Mouse (Mus musculus) lung, postnatal 0 days (tissue): ENCODE measurements around the gene Nsun2. TPM values are rescaled to one million over a fixed set of nuclear protein-coding genes. Genes with fewer than 3 reads are reported as not detected.

Source experiments
- ATAC-seq: fragments of 200-750 bp; cut with Nextera tagmentation; 2 replicates; pipeline ENCODE4 v1.8.0; 2017; ENCODE audit warnings: moderate library complexity
- DNase-seq: peaks from one replicate; pipeline ENCODE4 v3.0.0-alpha.2; 2016; ENCODE audit warnings: low spot score
- H3K27ac ChIP-seq: fragments of 300-500 bp; sonication (generic); 2 replicates; pipeline ENCODE4 v1.5.1; 2014; ENCODE audit warnings: antibody characterized with exemption, mild to moderate bottlenecking, low read length, mixed read lengths
- H3K27me3 ChIP-seq: fragments of 300-500 bp; sonication (generic); replicated peaks from 2 replicates; pipeline ENCODE4 v1.6.1; 2014; ENCODE audit warnings: low read length, mixed read lengths; ENCODE audit not compliant: insufficient read depth
- H3K36me3 ChIP-seq: fragments of 300-500 bp; sonication (generic); 2 replicates; pipeline ENCODE4 v1.6.1; 2014; ENCODE audit warnings: low read length, mixed read lengths; ENCODE audit not compliant: insufficient read depth
- H3K4me1 ChIP-seq: fragments of 300-500 bp; sonication (generic); 2 replicates; pipeline ENCODE4 v1.6.1; 2014; ENCODE audit warnings: antibody characterized with exemption, low read depth, low read length, mixed read lengths; ENCODE audit not compliant: insufficient read depth
- H3K4me2 ChIP-seq: fragments of 300-500 bp; sonication (generic); replicated peaks from 2 replicates; pipeline ENCODE4 v1.6.1; 2014; ENCODE audit warnings: low read depth, mild to moderate bottlenecking, low read length, moderate library complexity, mixed read lengths
- H3K4me3 ChIP-seq: fragments of 300-500 bp; sonication (generic); 2 replicates; pipeline ENCODE4 v1.5.1; 2014; ENCODE audit warnings: low read depth, low read length
- H3K9ac ChIP-seq: fragments of 300-500 bp; sonication (generic); replicated peaks from 2 replicates; pipeline ENCODE4 v1.6.1; 2014; ENCODE audit warnings: low read depth, mild to moderate bottlenecking
- H3K9me3 ChIP-seq: fragments of 300-500 bp; sonication (generic); 2 replicates; pipeline ENCODE4 v1.6.1; 2016; ENCODE audit warnings: low read length, mixed read lengths
- CTCF ChIP-seq: IDR thresholded peaks from 2 replicates; pipeline ENCODE4 v1.5.1; 2016; ENCODE audit warnings: antibody characterized with exemption, mild to moderate bottlenecking
- EP300 ChIP-seq: IDR thresholded peaks from 2 replicates; pipeline ENCODE4 v1.6.1; 2016; ENCODE audit warnings: antibody characterized with exemption, mild to moderate bottlenecking, control low read depth
- WGBS: fragments of 180-500 bp; shearing (Covaris S2); extraction: QIAGEN DNeasy Blood & Tissue Kit; methylation state at CpG from one replicate; pipeline ENCODE4 v1.1.7; 2014; 5-methylcytosine and 5-hydroxymethylcytosine counted together
- polyA plus RNA-seq: library from polyadenylated mRNA; unstranded; fragments of >200 nt; fragmentation: Nextera tagmentation; extraction: Ambion mirVana; gene quantifications from 2 replicates; pipeline ENCODE4 v1.2.1, GENCODE M21; 2015

Nsun2 gene
- polyA plus RNA-seq, 1 experiment from 2014 or later = 34.7 TPM

DNA sequence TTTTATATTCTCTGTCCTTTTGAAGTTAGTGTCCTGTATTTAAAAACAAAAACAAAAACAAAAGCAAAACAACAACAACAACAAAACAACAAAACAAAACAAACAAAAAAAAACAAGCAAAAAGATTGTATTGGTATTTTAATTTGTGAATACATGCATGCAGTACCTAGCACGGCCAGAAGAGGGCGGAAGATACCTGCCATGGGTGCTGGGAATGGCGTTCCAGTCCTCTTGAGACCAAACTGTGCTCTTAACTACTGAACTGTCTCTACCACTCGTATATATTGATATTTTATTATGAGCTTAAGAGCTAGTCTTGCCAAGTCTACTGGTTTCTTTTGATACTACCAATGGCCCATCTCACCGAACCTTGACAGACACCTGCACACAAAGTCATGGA lies 19.5 kb downstream of the Nsun2 start:
- no peak for ATAC-seq
- Histone ChIP-seq H3K4me1 (no peaks in the 10 kb centered on the region), H3K9me3 (no peaks in the 10 kb centered on the region), H3K36me3 (no peaks in the 10 kb centered on the region), H3K4me2 (no peak overlapping the region), H3K4me3 (no peak overlapping the region), H3K27me3 (no peaks in the 10 kb centered on the region), H3K9ac (no peak overlapping the region), H3K27ac (no peak overlapping the region)
- peak; percentile 90 for TF ChIP-seq CTCF
- no peak for TF ChIP-seq EP300
- DNase-seq = peak; percentile 39
- WGBS = 21% methylated on average over 5 of the region's 5 CpGs

DNA sequence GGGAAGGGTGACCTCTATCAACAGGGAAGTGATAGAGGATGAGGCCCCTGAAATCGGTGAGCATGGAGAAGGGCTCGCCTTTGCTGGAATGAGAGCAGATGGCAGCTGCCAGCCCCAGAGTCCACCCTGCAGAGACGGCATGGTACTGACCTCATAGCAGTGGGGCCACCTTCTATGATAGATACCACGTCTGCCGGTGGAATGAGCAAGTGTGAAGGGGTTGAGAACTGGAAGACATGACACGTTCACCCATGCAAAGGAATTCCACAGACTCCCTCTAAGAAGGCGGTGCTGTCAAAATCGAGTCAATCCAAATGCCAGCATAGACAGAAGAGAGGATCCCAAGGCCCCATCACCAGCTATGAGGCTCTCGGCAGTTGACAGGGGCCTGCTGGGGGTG lies 20.7 kb downstream of the Nsun2 start:
- no peak overlapping the region for H3K27ac ChIP-seq
- WGBS = 65% methylated on average over 9 of the region's 9 CpGs
- no peak overlapping the region for H3K9ac ChIP-seq
- H3K36me3 ChIP-seq = no peaks in the 10 kb centered on the region
- H3K27me3 ChIP-seq = no peaks in the 10 kb centered on the region
- ATAC-seq = no peak
- no peak overlapping the region for H3K4me3 ChIP-seq
- DNase-seq = no peak
- no peak overlapping the region for H3K4me2 ChIP-seq
- TF ChIP-seq CTCF = no peak
- no peak for TF ChIP-seq EP300
- H3K4me1 ChIP-seq = no peaks in the 10 kb centered on the region
- H3K9me3 ChIP-seq = no peaks in the 10 kb centered on the region

DNA sequence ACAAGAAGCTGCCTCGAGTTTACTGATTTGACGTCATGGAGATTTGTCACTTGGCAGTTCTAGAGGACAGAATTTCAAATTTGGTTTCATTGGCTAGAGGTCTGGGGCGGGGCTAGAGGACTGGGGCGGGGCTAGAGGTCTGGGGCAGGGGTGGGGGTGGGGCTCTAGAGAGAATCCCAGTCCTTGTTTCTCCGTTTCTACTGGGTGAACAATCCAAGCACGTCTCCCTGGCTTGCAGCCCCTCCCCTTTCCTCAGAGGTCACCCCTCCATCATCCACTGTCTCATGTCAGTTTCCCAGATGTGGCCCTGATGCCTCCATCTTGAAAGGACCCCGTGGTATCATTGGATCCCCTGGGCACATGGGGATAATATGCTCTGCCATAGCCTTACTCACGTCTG lies 21.5 kb downstream of the Nsun2 start:
- Histone ChIP-seq H3K4me1 (no peaks in the 10 kb centered on the region), H3K27ac (no peak overlapping the region), H3K36me3 (no peaks in the 10 kb centered on the region), H3K4me2 (no peak overlapping the region), H3K9me3 (no peaks in the 10 kb centered on the region), H3K9ac (no peak overlapping the region), H3K4me3 (no peak overlapping the region), H3K27me3 (no peaks in the 10 kb centered on the region)
- WGBS = 27% methylated on average over 8 of the region's 8 CpGs
- TF ChIP-seq CTCF = no peak
- TF ChIP-seq EP300 = no peak
- DNase-seq = no peak
- ATAC-seq = no peak

DNA sequence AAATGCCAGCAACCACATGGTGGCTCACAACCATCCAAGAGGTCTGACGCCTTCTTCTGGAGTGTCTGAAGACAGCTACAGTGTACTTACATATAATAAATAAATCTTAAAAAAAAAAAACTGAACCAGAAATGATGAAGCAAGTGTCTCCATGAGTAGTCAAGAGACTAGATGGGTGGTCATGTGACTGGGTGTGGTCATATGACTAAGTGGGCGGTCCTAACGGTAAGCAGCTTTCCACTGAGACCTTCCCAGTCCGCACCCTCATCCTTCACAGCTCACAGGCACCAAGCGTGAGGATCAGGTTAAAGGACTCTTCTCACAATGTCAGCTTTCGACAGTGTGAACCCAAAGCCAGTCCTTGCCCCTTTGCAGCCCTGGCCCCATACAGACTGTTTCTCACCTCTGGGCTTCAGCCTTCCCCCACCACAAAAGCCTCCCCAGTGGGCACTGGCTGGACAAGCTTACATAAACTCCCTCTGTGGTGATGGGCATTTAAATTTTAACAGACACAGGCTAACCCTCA lies 22.5 kb downstream of the Nsun2 start:
- no peak for ATAC-seq
- WGBS = 70% methylated on average over 6 of the region's 6 CpGs
- DNase-seq = no peak
- no peaks in the 10 kb centered on the region for H3K36me3 ChIP-seq
- H3K27ac ChIP-seq = no peak overlapping the region
- no peak for TF ChIP-seq CTCF
- no peak overlapping the region for H3K4me2 ChIP-seq
- no peaks in the 10 kb centered on the region for H3K9me3 ChIP-seq
- H3K4me1 ChIP-seq = no peaks in the 10 kb centered on the region
- H3K4me3 ChIP-seq = no peak overlapping the region
- no peak overlapping the region for H3K9ac ChIP-seq
- H3K27me3 ChIP-seq = no peaks in the 10 kb centered on the region

DNA sequence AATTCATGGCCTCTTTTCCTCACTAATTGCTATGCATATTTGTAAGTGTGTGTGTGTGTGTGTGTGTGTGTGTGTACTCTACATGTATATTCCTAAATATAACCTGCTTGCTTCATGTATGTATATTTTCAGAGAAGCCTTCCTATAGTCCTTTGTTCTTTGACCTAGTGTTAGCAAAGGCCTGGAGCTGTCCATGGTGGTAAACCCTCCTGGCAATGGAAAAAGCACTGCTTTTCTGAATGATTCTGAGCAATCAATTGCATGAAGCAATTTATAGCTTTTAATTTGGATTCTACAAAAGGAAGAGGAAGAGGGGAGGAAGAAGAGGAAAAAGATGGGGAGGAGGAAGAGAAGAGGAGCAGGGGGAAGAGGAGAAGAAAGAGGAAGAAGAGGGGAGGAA lies 23.2 kb downstream of the Nsun2 start:
- DNase-seq = no peak
- Histone ChIP-seq H3K9ac (no peak overlapping the region), H3K4me1 (no peaks in the 10 kb centered on the region), H3K9me3 (no peaks in the 10 kb centered on the region), H3K36me3 (no peaks in the 10 kb centered on the region), H3K4me3 (no peak overlapping the region), H3K27ac (no peak overlapping the region), H3K4me2 (no peak overlapping the region), H3K27me3 (no peaks in the 10 kb centered on the region)
- ATAC-seq = no peak
- TF ChIP-seq CTCF (no peak), EP300 (no peak)

DNA sequence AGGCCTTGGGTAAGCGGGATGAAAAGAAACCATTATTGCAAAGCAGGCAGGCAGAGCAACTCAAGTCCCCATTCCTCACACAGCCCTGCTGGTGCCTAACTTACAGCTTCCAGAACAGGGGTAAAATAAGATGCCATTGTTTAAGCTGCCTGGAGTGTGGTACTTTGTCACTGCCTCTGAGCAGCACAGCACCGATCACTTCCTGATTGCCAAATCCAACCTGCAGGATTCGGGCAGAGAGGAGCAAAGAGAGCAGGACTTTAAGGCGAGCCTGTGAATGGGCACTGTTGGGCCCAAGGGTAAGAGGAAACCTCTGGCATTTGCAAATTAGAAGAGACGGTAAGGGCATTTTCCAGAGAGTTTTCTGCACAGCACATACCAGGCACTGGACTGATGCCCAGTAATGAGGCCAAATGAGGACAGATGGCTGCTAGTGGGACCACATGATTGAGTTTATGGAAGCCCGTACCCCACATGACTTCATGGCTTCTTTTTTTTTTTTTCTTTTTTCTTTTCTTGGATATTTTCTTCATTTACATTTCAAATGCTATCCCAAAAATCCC lies 24.6 kb downstream of the Nsun2 start:
- 67% methylated on average over 6 of the region's 6 CpGs for WGBS
- no peak for DNase-seq
- TF ChIP-seq EP300 (no peak), CTCF (no peak)
- no peak overlapping the region for H3K27ac ChIP-seq
- H3K27me3 ChIP-seq = no peaks in the 10 kb centered on the region
- H3K9ac ChIP-seq = no peak overlapping the region
- no peak overlapping the region for H3K4me3 ChIP-seq
- H3K4me2 ChIP-seq = no peak overlapping the region
- no peaks in the 10 kb centered on the region for H3K36me3 ChIP-seq
- ATAC-seq = no peak
- no peaks in the 10 kb centered on the region for H3K9me3 ChIP-seq
- no peaks in the 10 kb centered on the region for H3K4me1 ChIP-seq
